Mouse (Mus musculus) stomach, postnatal 0 days (tissue): ENCODE measurements around the gene Lactb.

Experiments used
- CTCF ChIP-seq: IDR thresholded peaks from 2 replicates; pipeline ENCODE4 v1.5.1; 2016; ENCODE audit warnings: antibody characterized with exemption, low read depth, mild to moderate bottlenecking, moderate library complexity
- EP300 ChIP-seq: optimal IDR thresholded peaks from 2 replicates; pipeline ENCODE3; 2016; ENCODE audit warnings: antibody characterized with exemption

GRCm38 (mm10) chr9:67012470-67012869 lies 37.2 kb upstream of the Lactb start:
- no peak for TF ChIP-seq CTCF
- no peak for TF ChIP-seq EP300
